Mouse (Mus musculus) lung, postnatal 10 days (tissue): Measurements from ENCODE around the gene Popdc3.
"Not testable (repeated sequence)": the region's sequence is repeated elsewhere in the genome, so short reads cannot be mapped to it uniquely, and the experiment has no call there.

Experiments
- DNase-seq: peaks from one replicate; pipeline ENCODE4 v3.0.0; 2021

The Popdc3 gene

DNA sequence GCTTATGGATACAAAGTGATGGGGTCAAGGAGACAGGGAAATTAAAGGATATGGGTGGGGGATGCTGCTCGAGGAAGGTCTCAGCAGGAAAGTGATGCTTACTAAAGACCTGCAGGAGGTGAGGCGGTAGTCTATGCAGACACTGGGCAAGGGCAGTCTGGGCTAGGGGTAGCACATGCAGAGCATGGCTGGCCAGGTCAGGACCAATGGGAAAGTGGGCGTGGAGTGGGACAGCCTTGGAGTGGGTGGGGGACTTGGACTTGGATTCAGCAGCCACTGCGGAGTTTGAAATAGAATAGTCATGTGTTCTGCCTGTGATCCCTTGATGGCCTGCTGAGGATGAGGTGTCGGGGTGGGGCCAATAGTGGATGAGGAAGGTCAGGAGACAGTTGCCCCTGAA, 141.0 kb downstream of the Popdc3 start:
- DNase-seq, result no peak

DNA sequence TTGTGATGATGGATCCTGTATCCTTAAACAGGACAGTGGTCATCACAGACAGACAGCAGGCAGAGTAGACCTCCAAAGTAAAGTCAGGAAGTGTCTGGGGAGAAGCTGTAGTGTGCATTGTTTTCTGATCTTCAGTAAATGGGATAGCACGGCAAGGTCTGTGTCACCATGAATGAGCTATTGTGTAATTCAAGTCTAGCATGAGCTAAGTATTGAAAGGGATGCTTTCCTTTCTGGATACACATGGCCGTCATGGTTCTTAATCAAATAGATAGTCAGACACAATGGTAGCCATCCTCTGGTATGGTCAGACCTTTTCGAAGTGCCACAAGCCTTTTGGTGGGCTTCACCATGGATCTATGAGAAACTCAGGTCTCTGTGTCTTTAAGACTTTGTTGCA, 142.4 kb downstream of the Popdc3 start:
- DNase-seq, result no peak

DNA sequence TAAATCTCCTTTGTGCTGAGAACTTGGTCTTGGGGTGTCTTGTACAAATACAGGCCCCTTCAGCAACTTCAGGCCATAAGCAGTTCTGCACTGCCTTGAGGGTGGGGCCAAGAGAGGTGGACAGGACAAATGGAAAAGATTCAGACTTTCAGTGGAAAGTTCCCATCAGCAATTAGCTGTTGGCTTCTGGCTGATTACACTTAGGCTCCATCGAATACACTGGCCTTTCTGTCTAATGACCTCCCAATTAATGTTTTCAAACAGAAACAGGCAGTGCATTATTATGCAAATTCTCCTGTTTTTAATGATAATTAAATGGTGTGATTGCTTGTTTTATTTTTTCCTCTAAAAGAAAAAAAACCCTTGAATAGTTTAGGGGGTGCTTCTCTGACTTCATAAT, 146.3 kb downstream of the Popdc3 start:
- no peak for DNase-seq

DNA sequence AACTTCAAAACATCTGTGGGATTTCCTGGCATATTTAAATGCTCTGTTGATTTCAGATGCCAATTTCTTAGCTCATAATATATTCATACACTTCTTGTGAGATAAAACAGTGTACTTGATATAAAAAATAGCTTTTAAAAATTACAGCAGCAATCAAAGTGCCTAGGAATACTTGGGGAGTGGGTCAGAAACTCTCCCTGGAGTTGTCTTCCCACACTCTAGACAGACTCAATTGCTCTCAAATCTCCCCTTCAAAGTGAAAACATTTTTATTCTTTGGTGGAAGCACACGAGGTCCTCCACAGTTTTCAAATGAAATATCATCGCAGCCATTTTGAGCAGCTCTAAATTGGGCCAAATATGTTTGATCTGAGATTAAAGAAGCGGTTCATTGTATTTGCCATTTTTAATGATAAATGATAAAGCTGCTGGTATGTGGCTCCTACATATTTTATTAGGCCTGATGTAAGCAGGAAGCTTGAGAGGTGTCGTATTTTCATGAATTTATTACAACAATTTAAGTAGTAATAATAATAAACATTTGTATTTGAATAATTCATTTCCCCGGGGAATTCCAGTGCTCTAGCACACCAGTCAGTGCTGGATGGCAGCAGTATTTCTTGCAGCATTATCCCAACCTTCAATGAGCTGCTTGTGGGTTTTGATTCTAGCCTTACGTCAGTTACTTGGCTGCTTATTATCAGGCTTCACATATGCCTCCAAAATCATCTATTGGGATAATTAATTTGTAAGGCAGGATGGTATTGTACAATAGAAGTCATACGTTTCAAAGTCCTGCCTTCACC, 150.5 kb downstream of the Popdc3 start:
- no peak for DNase-seq

DNA sequence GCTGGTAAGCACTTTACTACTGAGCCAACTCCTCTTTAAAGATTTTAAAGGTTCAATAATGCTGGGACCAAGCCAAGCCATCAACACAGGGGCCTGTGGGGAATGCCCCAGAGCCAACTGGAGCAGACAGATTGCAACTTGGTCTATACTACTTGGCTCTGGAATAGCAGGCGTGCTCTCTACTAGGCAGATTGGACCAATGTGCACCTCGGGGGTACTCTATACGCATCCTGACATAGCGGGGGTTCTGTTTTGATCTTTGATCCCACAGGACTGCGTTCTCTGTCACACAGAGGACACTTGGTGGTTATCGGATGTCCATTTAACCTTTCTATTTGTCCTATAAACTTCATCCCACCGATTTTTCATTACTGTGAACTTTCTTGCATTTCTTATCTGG, 157.0 kb downstream of the Popdc3 start:
- DNase-seq, result no peak

DNA sequence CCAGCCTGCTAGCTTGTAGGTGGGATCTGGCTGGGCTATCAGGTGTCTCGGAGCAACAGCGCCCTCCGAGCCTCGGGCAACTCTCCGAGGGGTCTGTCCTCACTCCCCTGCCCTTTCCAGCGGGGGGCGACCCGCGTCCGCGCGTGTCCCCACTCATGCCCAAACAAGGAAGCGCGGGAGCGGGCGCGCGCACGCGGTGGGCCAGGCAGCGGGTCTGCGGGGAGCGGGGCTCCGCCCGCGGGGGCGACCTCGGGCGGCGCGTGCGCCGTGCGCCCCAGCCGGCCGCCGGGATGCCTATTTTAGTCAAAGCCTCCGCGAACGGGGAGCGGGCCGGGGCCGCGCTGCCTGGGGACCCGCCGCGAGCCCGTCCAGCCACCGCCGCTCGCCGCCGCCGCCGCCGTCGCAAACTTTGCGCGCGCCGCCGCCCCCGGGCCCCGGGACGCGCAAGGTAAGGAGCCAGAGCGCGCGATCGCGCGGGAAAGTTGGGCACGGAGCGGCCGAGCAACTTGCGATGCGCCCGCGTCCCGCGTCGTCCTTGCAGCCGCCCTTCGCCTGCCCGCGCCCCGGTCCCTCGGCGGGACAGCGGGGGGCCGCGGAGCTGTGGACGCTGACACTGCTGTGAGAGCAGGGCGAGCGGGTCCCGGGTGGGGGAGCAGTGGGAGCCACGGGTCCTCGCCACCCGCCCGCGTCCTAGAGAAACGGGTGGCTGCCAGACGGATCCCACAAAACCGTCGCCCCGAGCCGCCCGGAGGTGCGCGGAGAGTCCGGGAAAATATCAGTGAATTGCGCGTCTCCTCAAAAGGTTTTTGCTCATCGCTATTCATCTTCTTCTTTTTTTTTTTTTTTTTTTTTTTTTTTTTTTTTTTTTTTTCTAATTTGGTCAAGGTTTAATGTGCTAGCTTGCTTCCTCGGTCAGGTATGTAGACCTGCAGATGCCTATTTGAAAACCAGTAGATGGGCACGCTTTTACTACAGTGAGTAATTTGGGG, 157.8 kb downstream of the Popdc3 start, which contains the start of gene Bves:
Gene Bves (plus strand): TSS at position 339 of the 989 bp plus-strand sequence.
- peak; percentile 5 for DNase-seq

DNA sequence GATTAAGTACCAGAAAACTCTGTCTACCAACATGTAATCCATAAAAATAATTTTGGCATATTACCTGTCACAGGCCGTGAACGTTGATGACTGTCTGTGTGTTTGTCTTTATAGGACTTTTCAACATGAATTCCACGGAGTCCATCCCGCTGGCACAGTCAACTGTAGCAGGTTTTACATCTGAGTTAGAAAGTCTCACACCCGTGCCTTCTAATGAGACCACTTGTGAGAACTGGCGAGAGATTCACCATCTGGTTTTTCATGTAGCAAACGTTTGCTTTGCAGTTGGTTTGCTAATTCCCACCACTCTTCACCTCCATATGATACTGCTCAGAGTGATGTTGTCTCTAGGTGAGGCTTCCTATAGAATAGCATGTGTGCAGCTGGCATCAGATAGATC, 161.2 kb downstream of the Popdc3 start:
- DNase-seq, result no peak

DNA sequence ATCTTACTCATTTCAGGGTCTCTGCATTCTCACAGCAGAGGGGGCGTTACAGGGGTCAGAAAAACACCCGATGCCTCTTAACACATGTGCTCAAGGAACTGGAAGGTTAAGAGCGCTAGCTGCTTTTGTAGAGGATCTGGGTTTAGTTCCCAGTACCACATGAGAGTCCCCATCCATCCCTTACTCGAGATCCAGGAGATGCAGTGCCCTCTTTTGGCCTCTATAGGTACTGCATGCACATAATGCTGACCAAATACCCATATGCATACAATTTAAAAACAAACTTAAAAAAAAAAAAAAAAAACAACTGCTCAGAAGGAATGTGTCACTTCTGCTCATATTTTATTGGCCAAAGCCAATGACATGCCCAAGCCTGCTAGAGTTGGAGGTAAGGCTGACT, 166.5 kb downstream of the Popdc3 start:
- no peak for DNase-seq

DNA sequence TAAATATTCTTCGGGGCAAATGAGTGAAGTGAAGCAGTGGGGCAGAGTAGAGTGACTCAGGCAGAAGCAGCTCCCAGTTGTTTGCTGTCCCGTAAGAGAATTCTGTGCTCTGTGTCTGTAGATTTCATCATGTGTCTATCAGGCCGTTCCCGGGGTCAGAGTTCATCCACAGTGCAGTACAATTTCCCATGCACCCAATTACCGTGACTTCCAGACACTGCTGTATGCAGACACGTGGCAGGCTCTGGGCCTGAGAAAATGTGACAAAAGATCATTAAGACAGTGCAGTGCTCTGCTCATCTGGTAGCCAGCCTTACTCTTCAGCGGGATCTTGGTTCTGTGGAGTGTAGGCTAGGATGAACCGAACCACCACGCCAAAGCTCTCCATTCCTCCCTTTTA, 167.3 kb downstream of the Popdc3 start:
- no peak for DNase-seq

DNA sequence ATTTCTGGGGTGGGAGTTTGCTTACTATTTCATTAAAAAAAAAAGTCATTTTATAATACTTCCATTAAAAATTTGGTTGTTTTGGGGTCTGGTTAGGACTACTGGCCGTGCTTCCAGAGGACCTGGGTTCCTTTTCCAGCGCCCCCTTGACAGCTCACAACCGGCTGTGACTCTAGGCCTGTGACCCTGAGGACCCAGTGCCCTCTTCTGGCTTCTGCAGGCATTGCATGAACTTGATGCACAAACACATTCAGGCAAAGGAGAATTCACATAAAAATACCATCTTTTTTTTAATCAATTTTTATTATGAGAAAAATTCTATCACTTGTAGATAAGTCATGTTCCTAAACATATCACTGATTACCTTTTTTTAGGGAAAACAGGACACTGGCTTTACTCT, 170.2 kb downstream of the Popdc3 start:
- DNase-seq, result not testable (repeated sequence)

DNA sequence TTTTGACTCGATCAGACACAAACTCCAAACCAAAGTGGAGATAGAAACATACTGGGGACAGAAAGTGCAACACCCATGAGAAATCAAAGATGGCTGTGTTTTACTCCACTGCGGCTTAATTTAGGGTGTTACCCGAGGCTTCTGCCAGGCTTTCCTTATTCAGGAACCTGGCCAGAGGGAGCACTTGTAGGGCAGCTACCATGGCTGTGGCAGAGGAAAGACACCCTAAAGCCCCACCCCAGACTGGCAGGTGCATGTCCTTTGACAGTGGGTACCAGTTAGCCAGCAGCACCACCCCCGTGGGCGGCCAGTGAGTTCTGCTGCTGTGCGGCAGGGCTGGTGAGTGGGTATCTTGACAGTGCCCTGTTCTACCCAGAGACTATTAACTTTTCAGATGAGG, 178.2 kb downstream of the Popdc3 start:
- DNase-seq, result no peak

DNA sequence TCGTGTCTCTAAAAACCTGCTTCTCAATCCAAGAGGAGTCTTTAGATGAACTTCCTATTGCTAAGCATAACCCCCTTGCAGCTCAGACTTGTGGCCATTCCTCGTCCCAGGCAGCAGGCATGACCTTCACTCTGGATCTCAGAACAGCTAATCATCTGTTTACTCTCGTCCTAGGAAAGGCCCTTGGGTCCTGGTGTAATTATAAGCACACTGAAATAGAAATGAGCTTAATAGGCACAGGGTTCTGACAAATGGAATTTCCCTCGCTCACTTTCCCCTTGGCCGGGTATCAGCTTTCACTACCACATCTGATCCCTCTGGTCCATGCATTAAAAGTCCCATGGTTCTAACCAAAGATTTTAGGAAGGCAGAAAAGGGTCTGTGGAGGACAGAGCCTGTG, 185.5 kb downstream of the Popdc3 start:
- DNase-seq, result no peak

DNA sequence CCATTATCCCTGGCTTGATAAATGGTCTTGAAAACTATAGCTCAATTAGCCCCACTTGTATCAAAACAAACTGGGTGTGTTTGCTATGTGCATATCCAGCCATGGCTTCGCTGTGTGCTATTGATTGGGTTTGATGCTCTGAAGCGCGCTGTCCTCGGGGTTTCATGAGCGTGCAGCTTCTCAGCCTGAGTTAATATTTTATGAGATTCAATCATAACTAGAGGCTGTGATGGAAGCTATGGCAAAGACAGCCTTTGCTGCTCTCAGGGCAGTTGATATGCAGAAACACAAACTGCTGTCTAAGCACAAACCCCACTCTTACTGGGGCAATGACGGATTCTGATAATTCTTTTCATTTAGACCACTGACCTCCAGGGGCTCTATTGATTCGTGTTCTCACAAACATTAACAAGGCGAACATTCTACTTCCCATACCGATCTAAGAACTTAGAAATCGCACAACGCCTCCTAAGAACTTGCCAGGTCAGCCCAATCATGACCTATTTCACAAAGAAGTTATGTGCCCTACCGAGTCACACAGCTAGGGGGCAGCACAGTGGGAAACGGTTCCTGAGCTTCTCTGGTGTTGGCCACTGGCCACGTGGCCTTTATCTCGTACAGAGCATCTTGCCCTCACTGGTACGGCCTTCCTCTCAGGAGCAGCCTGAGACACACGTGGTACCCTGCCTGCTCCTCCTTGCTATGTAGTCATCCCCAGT, 189.2 kb downstream of the Popdc3 start:
- DNase-seq, result no peak
